Mouse (Mus musculus): ENCODE measurements at regions not wholly inside any gene's neighbourhood (a gene's known extent, or its start where the extent isn't known, plus 50 kb on each side); places are given as distances from the start of the nearest gene placed in this dataset.

DNA sequence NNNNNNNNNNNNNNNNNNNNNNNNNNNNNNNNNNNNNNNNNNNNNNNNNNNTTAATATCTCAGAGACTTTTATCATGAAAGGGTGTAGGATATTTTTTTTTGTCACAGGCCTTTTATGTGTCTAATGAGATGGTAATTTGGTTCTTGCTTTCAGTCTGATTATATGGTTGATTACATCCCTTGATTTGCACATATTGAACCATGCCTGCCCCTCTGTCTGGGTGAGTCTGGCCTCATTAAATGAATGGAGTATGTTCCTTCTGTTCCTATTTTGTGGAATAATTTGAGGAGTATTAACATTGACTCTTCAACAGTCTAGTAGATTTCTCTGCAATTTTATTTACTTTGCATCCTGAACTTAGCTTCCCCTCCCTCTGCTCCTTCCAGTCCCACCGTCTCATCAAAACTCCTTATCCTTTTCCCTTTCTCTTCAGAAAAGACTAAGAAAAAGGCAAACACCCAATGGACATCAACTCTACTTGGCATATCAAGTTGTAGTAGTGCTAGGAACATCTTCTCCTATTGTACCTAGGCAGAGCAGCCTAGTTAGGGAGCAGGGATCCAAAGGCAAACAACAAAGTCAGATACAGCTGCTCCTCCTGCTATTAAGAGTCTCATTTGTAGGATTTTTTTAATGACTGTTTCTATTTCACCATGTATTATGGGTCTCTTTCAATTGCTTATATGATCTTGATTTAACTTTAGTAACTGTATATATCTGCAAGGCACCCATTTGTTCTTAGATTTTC, 1185.0 kb upstream of the Cdh7 start:
- no peaks in the 10 kb centered on the region for H3K9me3 ChIP-seq (ENCODE audit: control insufficient read depth, low read length)
- H3K4me2 ChIP-seq (replicated peaks; ENCODE audit: low read depth, low read length, severe bottlenecking) = no peak overlapping the region
- WGBS = 86% methylated on average over 1 of the region's 1 CpGs
- H3K27me3 ChIP-seq (ENCODE audit: control insufficient read depth, insufficient read depth, low read length) = no peaks in the 10 kb centered on the region
- no peak for TF ChIP-seq POLR2A (IDR thresholded peaks at IDR 0.05; ENCODE audit: borderline replicate concordance, extremely low read depth, insufficient read depth, insufficient read length)
- H3K36me3 ChIP-seq (ENCODE audit: control insufficient read depth, insufficient read depth, low read length) = no peaks in the 10 kb centered on the region
- H3K4me3 ChIP-seq (replicated peaks; ENCODE audit: low read length) = no peak overlapping the region
- no peak for DNase-seq (ENCODE audit: low spot score)
- no peak overlapping the region for H3K27ac ChIP-seq (replicated peaks; ENCODE audit: low read depth, low read length)
- no peak overlapping the region for H3K9ac ChIP-seq (ENCODE audit: low read depth, low read length, severe bottlenecking)
- no peak for ATAC-seq (ENCODE audit: low FRiP score, low read depth)
- H3K4me1 ChIP-seq (ENCODE audit: control insufficient read depth, insufficient read depth, low read length) = no peaks in the 10 kb centered on the region

DNA sequence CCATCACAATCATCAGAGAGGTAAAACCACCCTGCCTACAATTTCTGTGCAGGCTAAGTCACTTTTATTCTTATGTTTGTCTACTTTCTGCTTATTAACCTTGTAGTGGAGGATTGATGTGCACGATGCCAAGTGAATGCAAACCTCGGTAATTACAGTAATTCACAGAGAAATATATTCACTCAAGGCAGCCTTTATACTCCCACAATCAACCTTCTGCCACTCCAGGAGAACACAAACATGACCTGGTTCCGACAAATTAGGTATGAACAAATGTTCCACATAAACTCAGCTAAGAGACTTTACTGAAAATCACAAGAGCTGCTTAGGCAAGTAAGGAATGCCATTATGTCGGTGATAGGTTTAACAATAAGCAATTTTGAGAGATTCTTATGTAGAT, 1182.1 kb upstream of the Cdh7 start:
- no peaks in the 10 kb centered on the region for H3K27me3 ChIP-seq (ENCODE audit: control insufficient read depth, insufficient read depth, low read length)
- no peaks in the 10 kb centered on the region for H3K4me1 ChIP-seq (ENCODE audit: control insufficient read depth, insufficient read depth, low read length)
- H3K4me2 ChIP-seq (replicated peaks; ENCODE audit: low read depth, low read length, severe bottlenecking) = no peak overlapping the region
- ATAC-seq (ENCODE audit: low FRiP score, low read depth) (no peak), DNase-seq (ENCODE audit: low spot score) (no peak)
- no peak overlapping the region for H3K27ac ChIP-seq (replicated peaks; ENCODE audit: low read depth, low read length)
- WGBS = 81% methylated on average over 4 of the region's 4 CpGs
- H3K9me3 ChIP-seq (ENCODE audit: control insufficient read depth, low read length) = no peaks in the 10 kb centered on the region
- H3K36me3 ChIP-seq (ENCODE audit: control insufficient read depth, insufficient read depth, low read length) = no peaks in the 10 kb centered on the region
- no peak overlapping the region for H3K9ac ChIP-seq (ENCODE audit: low read depth, low read length, severe bottlenecking)
- TF ChIP-seq POLR2A (IDR thresholded peaks at IDR 0.05; ENCODE audit: borderline replicate concordance, extremely low read depth, insufficient read depth, insufficient read length) = no peak
- H3K4me3 ChIP-seq (replicated peaks; ENCODE audit: low read length) = no peak overlapping the region

DNA sequence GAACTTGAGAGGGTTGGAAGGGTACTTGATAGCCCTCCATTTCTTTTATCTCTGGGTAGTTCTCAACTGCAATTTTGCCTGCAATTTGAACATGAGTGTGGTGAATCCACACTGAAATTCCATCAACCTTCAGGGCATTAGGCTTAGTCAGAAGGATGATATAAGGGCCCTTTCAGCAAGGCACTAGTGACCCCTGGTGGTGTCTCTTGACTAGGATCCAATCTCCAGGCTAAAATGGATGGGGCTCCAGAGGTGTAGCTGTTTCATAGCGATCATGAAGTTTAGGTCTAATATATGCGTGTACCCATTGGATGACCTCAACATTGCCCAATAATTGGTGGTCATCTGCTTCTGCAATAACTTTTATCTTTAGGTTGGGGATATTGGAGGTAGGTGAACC, 1155.0 kb upstream of the Cdh7 start:
- no peak overlapping the region for H3K27ac ChIP-seq (replicated peaks; ENCODE audit: low read depth, low read length)
- DNase-seq (ENCODE audit: low spot score) (peak; percentile 9), ATAC-seq (ENCODE audit: low FRiP score, low read depth) (no peak)
- no peaks in the 10 kb centered on the region for H3K9me3 ChIP-seq (ENCODE audit: control insufficient read depth, low read length)
- no peak overlapping the region for H3K4me3 ChIP-seq (replicated peaks; ENCODE audit: low read length)
- H3K27me3 ChIP-seq (ENCODE audit: control insufficient read depth, insufficient read depth, low read length) = no peaks in the 10 kb centered on the region
- TF ChIP-seq POLR2A (IDR thresholded peaks at IDR 0.05; ENCODE audit: borderline replicate concordance, extremely low read depth, insufficient read depth, insufficient read length) = no peak
- H3K4me2 ChIP-seq (replicated peaks; ENCODE audit: low read depth, low read length, severe bottlenecking) = no peak overlapping the region
- no peaks in the 10 kb centered on the region for H3K36me3 ChIP-seq (ENCODE audit: control insufficient read depth, insufficient read depth, low read length)
- no peaks in the 10 kb centered on the region for H3K4me1 ChIP-seq (ENCODE audit: control insufficient read depth, insufficient read depth, low read length)
- H3K9ac ChIP-seq (ENCODE audit: low read depth, low read length, severe bottlenecking) = no peak overlapping the region
- 76% methylated on average over 2 of the region's 2 CpGs for WGBS
